Mouse (Mus musculus) embryonic fibroblast, embryonic 13.5 days (primary cell): ENCODE data around the gene Gm867.
A peak's percentile ranks its signal among the peaks of the same experiment; 100 is the strongest.

Experiments
- CTCF ChIP-seq: IDR thresholded peaks from 2 replicates; pipeline ENCODE4 v1.5.1; 2011; ENCODE audit warnings: mild to moderate bottlenecking, control low read depth, low read length, moderate library complexity, borderline replicate concordance; ENCODE audit not compliant: insufficient read depth
- POLR2A ChIP-seq: IDR thresholded peaks from 2 replicates; pipeline ENCODE4 v1.6.1; 2011; ENCODE audit warnings: low read depth, mild to moderate bottlenecking, control low read depth, low read length, moderate library complexity

DNA sequence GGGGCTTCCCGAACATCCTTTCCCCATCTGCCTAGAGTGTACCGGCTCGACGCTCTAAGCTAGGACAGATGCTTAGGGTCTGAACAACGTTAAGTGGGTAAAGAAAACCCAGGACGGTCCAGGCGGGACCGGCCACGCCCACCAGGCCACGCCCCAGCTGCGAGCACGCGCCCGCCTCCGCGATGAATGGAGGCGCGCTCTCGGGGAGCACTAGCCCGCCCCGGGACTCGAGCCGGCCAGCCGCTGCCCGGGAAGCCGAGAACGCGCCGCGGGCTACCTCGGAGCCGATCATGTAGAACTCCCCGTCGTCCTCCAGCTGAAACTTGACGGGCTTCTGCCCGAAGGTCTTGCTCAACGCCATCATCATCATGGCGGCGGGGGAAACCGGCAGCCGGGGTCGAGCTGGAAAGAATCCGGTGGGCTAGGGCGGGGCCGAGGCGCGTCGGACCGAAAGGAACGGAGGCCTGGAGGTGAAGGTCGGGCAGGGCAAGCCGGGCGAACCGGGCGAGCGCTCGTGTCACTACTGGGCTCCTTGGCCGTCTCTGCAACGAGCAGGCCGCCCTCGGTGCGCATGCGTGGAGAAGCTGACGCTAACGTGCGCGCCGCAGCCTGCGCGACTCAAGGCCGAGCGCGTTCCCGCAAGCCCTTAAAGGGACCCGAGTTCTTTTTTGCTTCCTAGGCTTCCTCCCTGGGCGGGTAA lies 19.3 kb downstream of the Gm867 start, which contains the start of gene Smarcb1:
- peak; percentile 90 for TF ChIP-seq POLR2A
- TF ChIP-seq CTCF: no peak
